Mouse (Mus musculus): ENCODE data around the gene Mxi1.
A peak's percentile ranks its signal among the peaks of the same experiment; 100 is the strongest.

Gene Mxi1

GRCm38 (mm10) chr19:53299829-53300181 is 10.5 kb upstream of the Mxi1 start:
- DNase-seq (ENCODE audit: low spot score), result no peak

- no peak for DNase-seq (ENCODE audit: low spot score)
Measured at GRCm38 (mm10) chr19:53303382-53303781, 6.9 kb upstream of the Mxi1 start.

- DNase-seq (ENCODE audit: low spot score), result no peak
Measured at GRCm38 (mm10) chr19:53305621-53306020, 4.7 kb upstream of the Mxi1 start.

- no peak for DNase-seq (ENCODE audit: low spot score)
Measured at GRCm38 (mm10) chr19:53306706-53307105, 3.6 kb upstream of the Mxi1 start.

GRCm38 (mm10) chr19:53307219-53307618 is 3.1 kb upstream of the Mxi1 start:
- DNase-seq (ENCODE audit: low spot score), result no peak

GRCm38 (mm10) chr19:53309631-53310030 is 687 bp upstream of the Mxi1 start:
- DNase-seq (ENCODE audit: low spot score), result no peak

- peak; percentile 43 for DNase-seq (ENCODE audit: low spot score)
Measured at GRCm38 (mm10) chr19:53310771-53311523, 629 bp downstream of the Mxi1 start.

GRCm38 (mm10) chr19:53311524-53312335 is 1.4 kb downstream of the Mxi1 start:
- peak; percentile 26 for DNase-seq (ENCODE audit: low spot score)

GRCm38 (mm10) chr19:53312336-53312871 is 2.1 kb downstream of the Mxi1 start:
- DNase-seq (ENCODE audit: low spot score), result peak; percentile 61

GRCm38 (mm10) chr19:53312951-53313683 is 2.8 kb downstream of the Mxi1 start:
- peak; percentile 83 for DNase-seq (ENCODE audit: low spot score)

- DNase-seq (ENCODE audit: low spot score), result peak; percentile 95
Measured at GRCm38 (mm10) chr19:53313684-53314443, 3.5 kb downstream of the Mxi1 start.

GRCm38 (mm10) chr19:53314530-53315208 is 4.4 kb downstream of the Mxi1 start:
- DNase-seq (ENCODE audit: low spot score), result no peak

- DNase-seq (ENCODE audit: low spot score), result no peak
Measured at GRCm38 (mm10) chr19:53315209-53315654, 4.9 kb downstream of the Mxi1 start.

- no peak for DNase-seq (ENCODE audit: low spot score)
Measured at GRCm38 (mm10) chr19:53316105-53316504, 5.8 kb downstream of the Mxi1 start.

- DNase-seq (ENCODE audit: low spot score), result no peak
Measured at GRCm38 (mm10) chr19:53316963-53317362, 6.6 kb downstream of the Mxi1 start.

GRCm38 (mm10) chr19:53318143-53319132 is 8.1 kb downstream of the Mxi1 start:
- no peak for DNase-seq (ENCODE audit: low spot score)

- DNase-seq (ENCODE audit: low spot score), result no peak
Measured at GRCm38 (mm10) chr19:53320264-53321110, 10.2 kb downstream of the Mxi1 start.

- DNase-seq (ENCODE audit: low spot score), result no peak
Measured at GRCm38 (mm10) chr19:53321273-53321672, 11.0 kb downstream of the Mxi1 start.

All from T-cell, adult 2 months (primary cell).